Comparison of ENCODE assay signal across 8 mouse cellular contexts in genomic region chr10:77033323-77034025, GRCm38 (mm10). TPM values are rescaled to one million over a fixed set of nuclear protein-coding genes. Genes with fewer than 3 reads are reported as not detected.
DNase-seq lines count a peak whose midpoint lies in the region; ATAC-seq and TF ChIP-seq lines count a peak whose summit lies in the region.

No protein-coding gene starts in this region.

- H3K27ac ChIP-seq in ES-Bruce4 (ENCODE audit: insufficient read depth, low read length): no peak overlapping the region
- H3K27ac ChIP-seq in heart, embryonic 12.5 days (ENCODE audit: poor library complexity, severe bottlenecking): no peak overlapping the region
- 0 out of 2 replicates have a peak overlapping the region, but pooled peaks have one; percentile 9 for H3K27ac ChIP-seq in kidney, embryonic 14.5 days (ENCODE audit: low read depth, low read length)
- H3K27ac ChIP-seq in liver, embryonic 11.5 days (ENCODE audit: low read depth, low read length): peak overlapping the region; percentile 15; the same call in 1 of the 2 replicates
- peak overlapping the region; percentile 74 for H3K27ac ChIP-seq in midbrain, postnatal 0 days (ENCODE audit: low read depth, low read length)

- TF ChIP-seq POLR2A in ES-Bruce4 (IDR thresholded peaks at IDR 0.05; ENCODE audit: insufficient read depth, low read length): no peak

- H3K27me3 ChIP-seq in ES-Bruce4 (ENCODE audit: control insufficient read depth, insufficient read depth, low read length, poor library complexity, severe bottlenecking): no peaks in the 10 kb centered on the region
- peaks cover 10% of the 10 kb centered on the region for H3K27me3 ChIP-seq in heart, embryonic 12.5 days (replicated peaks)
- no peaks in the 10 kb centered on the region for H3K27me3 ChIP-seq in kidney, embryonic 14.5 days (ENCODE audit: control insufficient read depth, insufficient read depth, low read length)
- H3K27me3 ChIP-seq in liver, embryonic 11.5 days (replicated peaks; ENCODE audit: control insufficient read depth, insufficient read depth, low read length): no peaks in the 10 kb centered on the region
- no peaks in the 10 kb centered on the region for H3K27me3 ChIP-seq in midbrain, postnatal 0 days (ENCODE audit: insufficient read depth, low read length)

- no peaks in the 10 kb centered on the region for H3K9me3 ChIP-seq in ES-Bruce4 (replicated peaks; ENCODE audit: control insufficient read depth, insufficient read depth, low read length, poor library complexity, severe bottlenecking)
- no peaks in the 10 kb centered on the region for H3K9me3 ChIP-seq in heart, embryonic 12.5 days (replicated peaks)
- no peaks in the 10 kb centered on the region for H3K9me3 ChIP-seq in kidney, embryonic 14.5 days (ENCODE audit: control insufficient read depth, low read length)
- no peaks in the 10 kb centered on the region for H3K9me3 ChIP-seq in liver, embryonic 11.5 days (ENCODE audit: control insufficient read depth, low read length)
- H3K9me3 ChIP-seq in midbrain, postnatal 0 days (ENCODE audit: low read length): no peaks in the 10 kb centered on the region

- H3K36me3 ChIP-seq in ES-Bruce4 (ENCODE audit: control insufficient read depth, insufficient read depth, low read length, poor library complexity, severe bottlenecking): no peaks in the 10 kb centered on the region
- peaks cover 4% of the 10 kb centered on the region; the same call in 1 of the 2 replicates for H3K36me3 ChIP-seq in heart, embryonic 12.5 days
- H3K36me3 ChIP-seq in kidney, embryonic 14.5 days (ENCODE audit: control insufficient read depth, insufficient read depth, low read length): peaks cover 7% of the 10 kb centered on the region
- H3K36me3 ChIP-seq in liver, embryonic 11.5 days (ENCODE audit: control insufficient read depth, insufficient read depth, low read length): peaks cover 10% of the 10 kb centered on the region
- H3K36me3 ChIP-seq in midbrain, postnatal 0 days (ENCODE audit: insufficient read depth, low read length): peaks cover 2% of the 10 kb centered on the region; the same call in 1 of the 2 replicates

- H3K4me2 ChIP-seq in heart, embryonic 12.5 days: peak overlapping the region; percentile 91
- peak overlapping the region; percentile 51 for H3K4me2 ChIP-seq in kidney, embryonic 14.5 days (replicated peaks; ENCODE audit: low read depth, low read length)
- peak overlapping the region; percentile 91 for H3K4me2 ChIP-seq in liver, embryonic 11.5 days
- peak overlapping the region; percentile 78 for H3K4me2 ChIP-seq in midbrain, postnatal 0 days (ENCODE audit: low read depth, low read length, poor library complexity, severe bottlenecking)

- peak overlapping the region; percentile 57 for H3K9ac ChIP-seq in ES-Bruce4 (ENCODE audit: low read depth, poor library complexity, severe bottlenecking)
- peak overlapping the region; percentile 79 for H3K9ac ChIP-seq in heart, embryonic 12.5 days
- peak overlapping the region; percentile 68 for H3K9ac ChIP-seq in kidney, embryonic 14.5 days (ENCODE audit: low read depth, low read length)
- H3K9ac ChIP-seq in liver, embryonic 11.5 days (ENCODE audit: low read depth, low read length): peak overlapping the region; percentile 79
- H3K9ac ChIP-seq in midbrain, postnatal 0 days (replicated peaks; ENCODE audit: low read length, poor library complexity, severe bottlenecking): peak overlapping the region; percentile 77

- peak; percentile 25; the same call in 1 of the 2 replicates for ATAC-seq in erythroblast, adult 5-6 weeks (replicated peaks; ENCODE audit: low FRiP score, poor library complexity, severe bottlenecking)
- peak; percentile 58 for ATAC-seq in heart, embryonic 12.5 days (ENCODE audit: insufficient number of reproducible peaks, low FRiP score)
- peak; percentile 61 for ATAC-seq in kidney, embryonic 14.5 days (ENCODE audit: low FRiP score, low TSS enrichment)
- peak; percentile 64 for ATAC-seq in liver, embryonic 11.5 days (replicated peaks; ENCODE audit: low FRiP score)
- peak; percentile 60 for ATAC-seq in midbrain, postnatal 0 days (ENCODE audit: low FRiP score)

- H3K4me1 ChIP-seq in ES-Bruce4 (ENCODE audit: control insufficient read depth, insufficient read depth, low read length): no peaks in the 10 kb centered on the region
- H3K4me1 ChIP-seq in heart, embryonic 12.5 days (replicated peaks): peaks cover 21% of the 10 kb centered on the region
- peaks cover 18% of the 10 kb centered on the region for H3K4me1 ChIP-seq in kidney, embryonic 14.5 days (ENCODE audit: control insufficient read depth, insufficient read depth, low read length)
- H3K4me1 ChIP-seq in liver, embryonic 11.5 days (replicated peaks; ENCODE audit: control insufficient read depth, insufficient read depth, low read length): peaks cover 10% of the 10 kb centered on the region
- peaks cover 13% of the 10 kb centered on the region; the same call in 1 of the 2 replicates for H3K4me1 ChIP-seq in midbrain, postnatal 0 days (ENCODE audit: insufficient read depth, low read length)

- under 1% methylated on average over 30 of the region's 30 CpGs for WGBS in heart, embryonic 12.5 days
- WGBS in kidney, embryonic 14.5 days: under 1% methylated on average over 30 of the region's 30 CpGs
- WGBS in liver, embryonic 11.5 days: 1% methylated on average over 30 of the region's 30 CpGs
- WGBS in midbrain, postnatal 0 days: 0% methylated on average over 30 of the region's 30 CpGs

- no peak for TF ChIP-seq CTCF in ES-Bruce4 (IDR thresholded peaks at IDR 0.05; ENCODE audit: low read depth, low read length)
- TF ChIP-seq CTCF in midbrain, postnatal 0 days (IDR thresholded peaks at IDR 0.05): no peak

- peak; percentile 59 to 70 for DNase-seq in adrenal gland, postnatal 36 days
- peak; percentile 57 for DNase-seq in liver, embryonic 11.5 days (ENCODE audit: low spot score)
- peak; percentile 42 for DNase-seq in midbrain, postnatal 0 days (ENCODE audit: low spot score)
- DNase-seq in thymus, postnatal 0 days (ENCODE audit: low spot score): peak; percentile 21

- no peak for TF ChIP-seq EP300 in ES-Bruce4 (IDR thresholded peaks at IDR 0.05; ENCODE audit: insufficient read depth, low read depth, low read length)

- peak overlapping the region; percentile 81 for H3K4me3 ChIP-seq in ES-Bruce4 (ENCODE audit: low read depth, low read length)
- H3K4me3 ChIP-seq in heart, embryonic 12.5 days: peak overlapping the region; percentile 71
- H3K4me3 ChIP-seq in kidney, embryonic 14.5 days (ENCODE audit: low read length): peak overlapping the region; percentile 72
- peak overlapping the region; percentile 77 for H3K4me3 ChIP-seq in liver, embryonic 11.5 days (ENCODE audit: low read depth, low read length)
- peak overlapping the region; percentile 60 for H3K4me3 ChIP-seq in midbrain, postnatal 0 days (ENCODE audit: low read depth, low read length)

RNA-seq across cellular contexts. Expression of gene Slc19a1, which starts 1.4 kb away (rescaled TPM):
- 15.8 and 17.4 TPM in 2 replicates for polyA plus RNA-seq in ES-Bruce4 (2011; ENCODE audit: insufficient read depth, insufficient read length, low read depth, missing spikeins)
- 10 to 100 TPM; 19.3 to 25.1 TPM for total RNA-seq in adrenal gland, postnatal 36 days (2021)
- 0.58 and 3.6 TPM in 2 replicates for total RNA-seq in erythroblast, adult 5-6 weeks (2015; ENCODE audit: low replicate concordance)
- total RNA-seq in erythroblast, adult 5-6 weeks (2017; ENCODE audit: low replicate concordance): 0.94 and 2.8 TPM in 2 replicates
- 12.9 and 15.4 TPM in 2 replicates for polyA plus RNA-seq in heart, embryonic 12.5 days (2016; fragmentation: Nextera tagmentation; extraction: Ambion mirVana)
- polyA plus RNA-seq in kidney, embryonic 14.5 days (2014; fragmentation: Nextera tagmentation; extraction: Ambion mirVana): 34.1 and 40.9 TPM in 2 replicates
- polyA plus RNA-seq in liver, embryonic 11.5 days (2014; fragmentation: Nextera tagmentation; extraction: Ambion mirVana): 57.1 and 63.5 TPM in 2 replicates
- total RNA-seq in midbrain, postnatal 0 days (2014; rRNA removed): 38.1 and 47.0 TPM in 2 replicates
- 44.1 and 44.9 TPM in 2 replicates for polyA plus RNA-seq in midbrain, postnatal 0 days (2015; fragmentation: Nextera tagmentation; extraction: Ambion mirVana)
- polyA plus RNA-seq in thymus, postnatal 0 days (2015; fragmentation: Nextera tagmentation; extraction: Ambion mirVana): 23.6 and 24.4 TPM in 2 replicates

Comparison
In these comparisons a context has a peak if more than half of its experiments do, and no peak if none do; other contexts are left out.
1. H3K27ac ChIP-seq: peak in kidney, embryonic 14.5 days (single experiment), liver, embryonic 11.5 days (single experiment) and midbrain, postnatal 0 days (single experiment); none in ES-Bruce4 (single experiment) and heart, embryonic 12.5 days (single experiment).
2. Peak in every context shown above with its lines, with median percentiles within 50 percentile points of each other: H3K4me3 ChIP-seq, H3K9ac ChIP-seq, DNase-seq, ATAC-seq and H3K4me2 ChIP-seq.